Mouse (Mus musculus): ENCODE data around the gene Dera.

Dera gene

DNA sequence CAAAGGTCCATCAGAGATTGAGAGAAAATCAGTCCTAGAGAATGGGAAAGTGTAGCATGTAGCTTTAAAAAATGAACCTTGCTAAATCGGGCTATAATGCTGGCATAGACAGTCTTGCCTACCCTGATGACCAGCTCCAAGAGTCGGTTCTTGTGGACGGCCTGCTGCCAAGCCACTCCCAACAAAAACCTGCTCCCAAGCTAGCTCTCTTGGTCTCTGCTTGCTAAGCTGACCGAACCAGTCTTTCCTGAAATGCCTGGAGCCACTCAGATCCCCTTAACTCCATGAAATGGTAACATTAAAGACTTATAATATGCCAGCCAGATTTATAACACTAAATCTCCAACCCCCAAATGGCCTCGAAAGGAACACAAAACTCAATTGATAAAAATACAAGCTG is 146.9 kb downstream of the Dera start:
- no peak for DNase-seq
